Mouse (Mus musculus) cerebellum, adult 18-20 months (tissue): ENCODE results near the gene Kcnj9.

Experiments used
- DNase-seq, 2 experiments: peaks; one replicate each; pipeline ENCODE4 v3.0.0; 2021

Kcnj9 gene

DNA sequence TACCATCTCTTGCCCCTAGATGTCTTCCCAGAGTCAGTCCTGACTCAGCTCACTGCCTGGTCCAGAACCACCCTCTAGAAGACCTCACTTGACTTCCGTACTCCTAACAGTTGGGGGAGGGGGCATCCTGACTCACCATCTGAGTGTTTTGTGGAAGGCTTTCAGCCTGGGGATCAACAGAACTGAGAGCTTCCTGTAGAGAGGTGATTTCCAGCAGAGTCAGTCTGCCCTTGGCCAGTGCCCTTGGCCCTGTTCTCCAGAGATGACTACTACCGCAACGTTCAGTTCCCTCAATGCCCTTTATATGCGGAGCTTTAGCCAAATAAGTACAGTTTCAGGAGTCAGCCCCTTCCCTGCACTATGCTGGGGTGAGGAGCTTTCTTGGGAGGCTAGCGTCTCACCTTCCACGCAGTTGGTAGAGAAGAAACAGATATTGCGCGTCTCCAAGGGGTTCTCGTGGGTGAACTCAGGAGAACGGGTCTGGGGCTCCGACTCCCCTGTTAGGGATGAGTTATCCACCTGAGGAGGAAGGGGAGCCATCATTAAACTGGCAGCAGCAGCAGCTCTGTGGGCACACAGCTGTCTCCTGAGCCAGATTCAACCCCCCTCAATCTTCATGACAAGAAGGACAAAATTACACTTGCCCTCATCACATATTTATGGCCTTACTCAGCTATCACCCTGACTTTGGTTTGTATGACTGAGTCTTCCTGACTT is 40.1 kb downstream of the Kcnj9 start:
- DNase-seq, result no peak

DNA sequence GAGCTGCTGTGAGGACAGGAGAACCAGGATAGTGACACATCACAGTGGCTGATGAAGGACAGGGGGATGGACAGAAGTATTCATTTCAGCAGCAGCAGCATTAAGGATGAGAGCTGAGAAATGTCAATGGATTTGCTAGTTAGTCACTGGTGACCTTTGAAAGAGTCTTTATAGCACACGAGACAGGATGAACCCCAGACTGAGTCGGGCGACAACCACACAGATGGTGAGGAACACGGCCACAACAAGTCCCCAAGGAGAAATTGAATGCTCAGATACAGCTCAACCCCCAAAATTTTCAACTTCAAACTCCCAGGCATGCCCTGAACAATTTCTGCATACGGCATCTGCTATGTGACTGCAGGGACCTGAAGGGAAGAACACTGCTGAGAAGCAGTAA is 42.4 kb downstream of the Kcnj9 start:
- no peak for DNase-seq

DNA sequence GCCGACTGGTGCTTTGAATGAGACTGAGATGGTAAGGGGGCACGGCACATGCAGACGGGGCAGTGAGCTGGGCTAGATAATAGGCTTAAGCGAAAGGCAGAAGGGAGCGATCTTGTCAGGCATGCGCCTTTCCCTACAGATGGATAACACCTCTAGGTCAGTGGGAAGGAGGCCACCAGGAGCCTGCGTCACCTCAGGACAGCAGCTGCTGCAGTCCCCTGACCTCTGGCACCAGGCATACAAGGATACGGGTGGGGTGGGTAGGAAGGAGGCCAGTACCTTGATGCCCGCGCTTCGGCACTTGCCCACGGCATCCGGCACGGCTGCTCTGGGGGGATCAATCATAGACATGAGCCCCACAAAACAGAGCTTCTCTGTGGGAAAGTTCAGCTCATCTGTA is 44.9 kb downstream of the Kcnj9 start:
- DNase-seq, result no peak

DNA sequence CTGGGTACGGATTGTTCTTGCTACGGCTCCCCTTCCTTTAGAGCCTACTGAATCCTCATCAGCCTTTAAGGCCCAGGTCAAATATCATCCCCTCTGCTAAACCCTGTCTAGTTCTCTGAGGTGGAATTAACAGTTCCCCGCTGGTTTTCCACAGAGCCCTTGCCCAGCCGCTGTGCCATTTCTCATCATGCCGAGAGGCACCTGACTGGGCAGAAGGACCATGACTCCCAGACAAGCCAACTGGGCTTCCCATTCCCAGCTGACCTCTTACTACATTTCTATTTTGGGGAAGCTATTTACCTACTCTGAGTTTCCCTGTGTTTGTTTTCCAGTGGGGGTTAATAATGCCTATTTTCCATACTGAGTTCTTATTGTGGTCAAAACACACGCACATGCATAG is 46.0 kb downstream of the Kcnj9 start:
- no peak for DNase-seq

DNA sequence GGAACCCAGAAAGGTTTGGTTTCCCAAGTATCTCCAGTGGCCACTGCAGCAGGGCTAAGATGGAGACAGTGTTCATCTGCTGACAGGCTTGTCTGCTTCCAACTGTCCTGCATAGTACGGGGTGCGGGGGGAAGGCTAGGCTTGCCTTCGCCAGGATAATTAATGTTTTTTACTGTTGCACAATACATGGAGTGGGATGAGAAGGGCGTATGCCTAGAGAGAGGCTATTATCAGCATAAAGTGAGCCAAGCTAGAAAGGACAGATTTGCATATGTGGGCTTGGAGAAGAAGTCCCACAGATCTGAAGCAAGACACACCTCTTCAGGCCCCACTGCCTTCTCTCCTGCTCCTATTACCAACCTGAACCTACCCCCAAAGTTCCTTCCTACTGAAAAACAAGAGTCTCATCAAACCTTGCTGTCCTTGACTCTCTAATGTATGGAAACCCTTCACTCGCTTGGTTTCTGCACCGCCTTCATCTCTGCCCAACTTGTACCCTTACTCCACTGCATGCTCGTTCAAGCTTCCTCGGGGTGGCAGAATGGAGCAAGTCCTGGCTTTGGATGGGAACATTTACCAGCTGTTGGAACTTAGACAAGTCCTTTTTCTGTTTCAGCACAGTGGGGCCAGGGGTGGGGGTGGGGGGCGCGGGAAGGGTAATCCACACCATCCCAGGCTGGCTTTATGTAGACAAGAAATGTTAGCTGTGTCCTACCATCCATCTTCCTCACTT is 47.4 kb downstream of the Kcnj9 start:
- no peak for DNase-seq

- DNase-seq, result no peak
Measured at GRCm38 (mm10) chr1:172279768-172280509, 49.2 kb downstream of the Kcnj9 start.

GRCm38 (mm10) chr1:172278328-172278727 is 50.8 kb downstream of the Kcnj9 start:
- DNase-seq, result no peak

DNA sequence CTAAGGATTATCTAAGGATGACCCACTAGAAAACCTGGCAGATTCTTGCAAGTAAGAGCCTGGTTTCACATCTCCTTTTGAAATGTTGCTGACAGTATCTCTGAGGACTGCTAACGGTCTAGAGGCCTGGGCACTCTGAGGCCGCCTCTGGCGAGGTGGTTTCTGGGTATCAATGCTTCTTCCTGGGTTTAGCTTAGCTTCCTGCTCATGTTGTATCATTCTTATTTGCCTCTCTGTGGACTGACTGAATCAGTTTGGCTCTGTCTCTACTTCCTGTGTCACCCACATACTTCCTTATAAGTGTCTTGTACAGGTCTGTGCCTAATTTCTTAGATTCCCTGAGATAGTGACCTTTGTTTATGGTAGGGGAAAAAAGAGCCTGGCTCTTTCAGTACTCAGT is 51.9 kb downstream of the Kcnj9 start:
- no peak for DNase-seq

GRCm38 (mm10) chr1:172274547-172274946 is 54.6 kb downstream of the Kcnj9 start:
- no peak for DNase-seq

- DNase-seq, result no peak
Measured at GRCm38 (mm10) chr1:172274116-172274515, 55.0 kb downstream of the Kcnj9 start.

DNA sequence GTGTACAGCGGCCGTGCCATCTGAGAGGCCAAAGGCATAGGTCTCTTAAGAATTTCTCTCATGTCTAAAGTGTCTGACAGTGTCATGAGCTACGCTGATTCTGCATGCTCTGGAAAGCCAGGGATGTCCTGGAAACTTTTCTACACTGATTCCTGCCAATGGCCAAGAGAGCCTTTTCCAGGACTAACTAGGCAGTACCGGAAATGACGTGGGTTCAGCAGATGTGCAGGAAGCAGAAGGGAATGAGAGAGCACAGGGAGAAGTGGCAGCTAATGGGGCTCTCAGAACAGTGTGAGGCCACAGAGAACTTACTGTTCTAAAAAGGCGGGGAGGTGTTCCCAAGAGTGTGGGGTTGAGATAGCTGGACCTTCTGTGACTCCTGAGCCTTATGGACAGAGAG is 55.7 kb downstream of the Kcnj9 start:
- no peak for DNase-seq

DNA sequence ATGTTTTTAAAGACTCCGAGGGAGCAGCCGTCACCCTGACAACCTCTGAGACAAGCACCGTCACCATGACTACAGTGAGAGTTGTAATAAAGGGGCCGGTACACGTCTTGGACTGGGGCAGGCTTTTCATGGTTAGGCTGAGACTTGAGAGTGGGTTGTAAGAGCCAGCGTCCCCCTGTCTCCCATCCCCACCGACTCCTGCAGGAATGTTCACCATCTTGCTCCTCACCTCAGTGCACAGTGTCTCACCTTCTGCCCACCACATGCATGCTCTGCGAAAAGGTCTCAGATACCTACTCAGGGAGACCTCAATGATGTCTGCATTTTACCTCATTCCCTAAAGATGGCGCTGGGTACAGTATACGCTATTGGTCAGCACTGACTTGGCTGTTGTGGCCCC is 57.4 kb downstream of the Kcnj9 start:
- no peak for DNase-seq

DNA sequence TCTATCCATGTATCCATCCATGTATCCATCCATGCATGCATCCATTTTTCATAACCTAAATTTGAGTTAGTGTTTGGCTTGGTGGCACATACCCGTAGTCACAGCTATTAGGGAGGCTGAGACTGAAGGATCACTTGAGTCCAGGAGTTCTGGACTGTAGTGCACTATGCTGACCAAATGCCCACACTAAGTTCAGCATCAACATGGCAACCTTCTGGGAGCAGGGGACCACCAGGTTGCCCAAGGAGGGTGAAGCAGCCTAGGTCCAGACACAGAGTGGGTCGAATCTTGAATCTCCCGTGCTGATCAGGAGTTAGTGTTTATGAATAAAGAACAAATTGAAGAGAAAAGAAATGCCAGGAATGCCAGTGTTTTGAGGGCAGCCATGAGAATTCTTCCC is 57.9 kb downstream of the Kcnj9 start:
- no peak for DNase-seq
